Mouse (Mus musculus) liver, postnatal 0 days (tissue): ENCODE measurements around the gene Galnt12.
A peak's percentile ranks its signal among the peaks of the same experiment; 100 is the strongest.

Experiments
- CTCF ChIP-seq: sonication (generic); IDR thresholded peaks from 2 replicates; pipeline ENCODE4 v1.5.1; 2016; ENCODE audit warnings: antibody characterized with exemption, low read depth
- EP300 ChIP-seq: IDR thresholded peaks from 2 replicates; pipeline ENCODE4 v1.6.1; 2016; ENCODE audit warnings: antibody characterized with exemption, low read depth, mild to moderate bottlenecking

GRCm38 (mm10) chr4:47046974-47047373 is 44.7 kb upstream of the Galnt12 start:
- peak; percentile 38 for TF ChIP-seq CTCF
- no peak for TF ChIP-seq EP300
